Comparison of ENCODE assay signal across 7 mouse cellular contexts in the genomic region with DNA sequence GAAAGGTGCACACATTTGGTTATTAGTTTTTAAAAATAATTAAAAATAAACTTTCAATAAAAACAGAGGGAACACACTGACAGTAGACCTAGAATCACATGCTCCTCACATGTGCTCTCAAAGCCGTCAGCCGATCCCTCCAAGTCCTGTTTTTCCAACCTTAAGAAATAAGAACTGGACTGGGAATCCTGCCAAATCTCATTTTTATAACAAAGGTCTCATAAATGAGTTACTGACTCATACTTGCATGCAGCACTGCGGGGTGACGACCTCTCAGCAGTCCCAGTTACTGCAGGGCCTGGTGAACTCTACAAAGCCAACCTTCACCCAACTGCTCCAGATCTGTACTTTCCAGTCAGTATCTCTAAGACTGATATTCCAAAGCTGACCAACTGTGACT. TPM values are rescaled to one million over a fixed set of nuclear protein-coding genes. Genes with fewer than 3 reads are reported as not detected.
A peak's percentile ranks its signal among the peaks of the same experiment; 100 is the strongest.
DNase-seq lines count a peak whose midpoint lies in the region; ATAC-seq and TF ChIP-seq lines count a peak whose summit lies in the region.

No protein-coding gene starts in this region.

- peaks cover 19% of the 10 kb centered on the region for H3K36me3 ChIP-seq in lung, embryonic 14.5 days (ENCODE audit: insufficient read depth)

- no peak overlapping the region for H3K4me3 ChIP-seq in lung, embryonic 14.5 days (ENCODE audit: low read depth, low read length)
- H3K4me3 ChIP-seq in lung, adult 2 months (replicated peaks; ENCODE audit: extremely low read depth, low read depth, low read length) = no peak overlapping the region
- H3K4me3 ChIP-seq in embryonic fibroblast, embryonic 13.5 days (ENCODE audit: insufficient read depth, low read length) = no peak overlapping the region

- 17% methylated on average over 4 of the region's 4 CpGs for WGBS in lung, embryonic 14.5 days
- WGBS in lung, adult 2 months = 21% methylated on average over 4 of the region's 4 CpGs

- peak; percentile 92 for DNase-seq in lung, embryonic 14.5 days
- no peak for DNase-seq in lung, adult 2 months
- DNase-seq in kidney, adult 18-20 months = peak; percentile 59
- peak; percentile 30 for DNase-seq in ovary, postnatal 36 days (ENCODE audit: low spot score)
- DNase-seq in testis, postnatal 14 days (ENCODE audit: low spot score) = no peak

- no peak overlapping the region for H3K4me2 ChIP-seq in lung, embryonic 14.5 days

- H3K9me3 ChIP-seq in lung, embryonic 14.5 days (ENCODE audit: low read depth, low read length) = no peaks in the 10 kb centered on the region

- no peak for TF ChIP-seq CTCF in lung, embryonic 14.5 days (IDR thresholded peaks at IDR 0.05; ENCODE audit: low read depth)
- TF ChIP-seq CTCF in lung, adult 2 months (IDR thresholded peaks at IDR 0.05; ENCODE audit: insufficient read depth, low read length) = no peak
- no peak for TF ChIP-seq CTCF in embryonic fibroblast, embryonic 13.5 days (IDR thresholded peaks at IDR 0.05; ENCODE audit: borderline replicate concordance, insufficient read depth, low read length)

- no peak overlapping the region for H3K9ac ChIP-seq in lung, embryonic 14.5 days

- H3K27ac ChIP-seq in lung, embryonic 14.5 days (ENCODE audit: low read depth) = no peak overlapping the region
- peak overlapping the region; percentile 94 for H3K27ac ChIP-seq in embryonic fibroblast, embryonic 13.5 days (ENCODE audit: insufficient read depth, low read length)

- TF ChIP-seq POLR2A in lung, adult 2 months (IDR thresholded peaks at IDR 0.05; ENCODE audit: borderline replicate concordance, extremely low read depth, low read depth, low read length) = no peak
- TF ChIP-seq POLR2A in embryonic fibroblast, embryonic 13.5 days (IDR thresholded peaks at IDR 0.05; ENCODE audit: low read depth, low read length) = no peak

- H3K4me1 ChIP-seq in lung, embryonic 14.5 days (ENCODE audit: insufficient read depth) = peaks cover 6% of the 10 kb centered on the region; the same call in 1 of the 2 replicates
- peaks cover 48% of the 10 kb centered on the region for H3K4me1 ChIP-seq in lung, adult 2 months (ENCODE audit: control insufficient read depth, insufficient read depth, low read length)
- peaks cover 33% of the 10 kb centered on the region for H3K4me1 ChIP-seq in embryonic fibroblast, embryonic 13.5 days (ENCODE audit: control insufficient read depth, insufficient read depth, low read length)

- peak; percentile 75 for ATAC-seq in lung, embryonic 14.5 days (ENCODE audit: insufficient read depth)
- ATAC-seq in frontal cortex, adult (ENCODE audit: low TSS enrichment) = no peak

- H3K27me3 ChIP-seq in lung, embryonic 14.5 days (ENCODE audit: insufficient read depth, low read length) = no peaks in the 10 kb centered on the region

RNA-seq across cellular contexts. Expression of a gene that starts 58.5 kb away (rescaled TPM):
- 164 and 168 TPM in 2 replicates for polyA plus RNA-seq in lung, embryonic 14.5 days (2014; fragmentation: Nextera tagmentation; extraction: Ambion mirVana)
- polyA plus RNA-seq in lung, adult 2 months (2012; rRNA removed) = 222 and 294 TPM in 2 replicates
- polyA plus RNA-seq in embryonic fibroblast, embryonic 13.5 days (2011; ENCODE audit: insufficient read length, low read depth, missing spikeins) = 268 and 314 TPM in 2 replicates

Comparison
In these comparisons a context has a peak if more than half of its experiments do, and no peak if none do; other contexts are left out.
1. DNase-seq: peak in lung, embryonic 14.5 days (single experiment), kidney, adult 18-20 months (single experiment) and ovary, postnatal 36 days (single experiment); none in lung, adult 2 months (single experiment) and testis, postnatal 14 days (single experiment).